Mouse (Mus musculus) left cerebral cortex, adult 9 months (tissue): ENCODE measurements around the gene Slc29a2.

Experiments used
- DNase-seq, 2 experiments: peaks; one replicate each; pipeline ENCODE4 v3.0.0; 2022; ENCODE audit warnings: low spot score in 2 of 2

Slc29a2 gene

DNA sequence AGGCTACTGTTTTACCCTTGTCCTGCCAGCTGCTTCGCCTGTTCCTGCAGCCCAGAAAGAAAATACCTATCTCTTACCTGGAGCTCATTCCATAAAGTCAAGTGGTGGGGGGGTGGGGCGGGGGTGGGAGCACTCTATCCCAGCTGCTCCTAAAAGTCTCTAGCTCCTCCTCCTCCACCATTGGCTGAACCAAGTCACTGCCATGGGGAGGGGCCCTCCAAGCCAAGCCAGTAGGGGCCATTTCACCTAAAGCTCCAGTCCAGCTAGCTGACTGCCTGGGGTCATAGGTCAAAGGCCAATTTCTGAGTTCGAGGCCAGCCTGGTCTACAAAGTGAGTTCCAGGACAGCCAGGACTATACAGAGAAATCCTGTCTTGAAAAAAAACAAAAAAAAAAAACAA is 9.0 kb downstream of the Slc29a2 start:
- DNase-seq: no peak

DNA sequence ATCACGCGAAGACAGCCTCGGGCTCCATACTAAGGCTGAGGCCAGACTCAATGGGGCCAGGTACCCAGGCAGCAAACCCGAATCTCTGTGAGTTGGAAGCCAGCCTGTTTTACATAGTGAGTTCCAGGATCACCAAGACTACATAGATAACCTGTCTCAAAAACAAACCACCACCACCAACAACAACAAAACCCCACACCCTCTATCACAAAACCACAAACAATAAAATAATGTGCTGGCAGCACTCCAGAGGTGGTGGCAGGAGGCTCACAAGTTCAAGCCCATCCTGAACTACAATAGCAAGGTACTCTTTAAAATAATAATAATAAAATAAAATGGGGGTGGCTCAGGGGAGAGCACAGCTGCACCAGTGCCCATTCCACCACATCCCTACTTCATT is 12.9 kb downstream of the Slc29a2 start:
- DNase-seq: no peak

DNA sequence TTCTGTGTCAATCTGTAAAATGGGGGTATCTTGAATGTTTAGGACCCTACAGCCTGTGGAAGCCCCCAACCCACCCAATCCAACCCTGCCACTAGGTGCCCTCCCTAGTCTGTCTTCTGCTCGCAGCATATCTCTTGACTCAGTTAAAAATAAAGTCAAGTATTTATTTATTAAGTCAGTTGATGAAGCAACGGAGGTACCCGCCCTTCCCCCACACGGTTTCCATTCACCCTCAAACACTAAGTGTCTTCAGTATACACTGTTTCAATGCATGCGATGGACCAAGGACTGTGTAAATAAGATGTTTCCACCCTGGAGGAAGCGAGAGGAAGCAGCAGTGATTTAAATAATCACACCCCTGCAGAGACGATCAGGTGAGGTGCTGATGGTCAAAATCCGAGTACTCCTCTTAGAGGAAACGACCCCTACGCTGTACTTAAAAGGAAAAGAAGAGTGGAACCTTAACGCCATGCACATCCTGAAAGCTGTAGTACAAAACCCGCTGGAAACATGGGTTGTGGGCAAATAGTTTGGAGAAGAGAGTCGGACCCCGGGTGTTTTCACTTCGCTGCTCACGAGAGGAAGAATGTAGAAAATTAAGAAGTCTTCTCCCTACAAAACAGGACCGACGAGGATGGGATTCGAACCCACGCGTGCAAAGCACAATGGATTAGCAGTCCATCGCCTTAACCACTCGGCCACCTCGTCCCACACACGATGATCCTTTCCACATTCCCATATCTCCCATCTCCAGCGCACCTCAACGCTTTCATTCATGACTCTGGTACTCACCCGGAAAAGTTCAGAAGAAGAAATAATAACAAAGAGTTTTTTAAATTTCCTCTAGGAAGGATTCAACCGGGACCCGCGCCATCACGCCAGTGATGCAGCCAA is 14.3 kb downstream of the Slc29a2 start:
- DNase-seq: peak in 1 of 2 experiments; percentile 89

DNA sequence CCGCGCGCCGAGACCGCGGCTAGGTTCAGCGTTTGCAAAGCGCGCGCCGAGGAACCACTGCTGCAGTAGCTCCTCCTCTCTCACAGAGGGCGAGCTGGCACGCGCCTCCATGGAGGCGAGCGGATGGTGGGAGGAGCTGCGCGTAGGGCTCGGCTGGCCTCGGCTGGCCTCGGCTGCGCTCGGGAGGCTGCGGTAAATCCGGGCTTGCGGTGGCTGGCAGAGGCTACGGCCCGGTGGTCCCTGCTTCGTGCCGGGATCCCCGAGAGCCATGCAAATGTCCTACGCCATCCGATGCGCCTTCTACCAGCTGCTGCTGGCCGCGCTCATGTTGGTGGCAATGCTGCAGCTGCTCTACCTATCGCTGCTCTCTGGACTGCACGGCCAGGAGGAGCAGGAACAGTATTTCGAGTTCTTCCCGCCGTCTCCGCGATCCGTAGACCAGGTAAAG is 15.1 kb downstream of the Slc29a2 start, which contains the start of the genes B4gat1 and AC124502.3:
Gene B4gat1 (plus strand): TSS at position 118 of the 448 bp plus-strand sequence.
Gene AC124502.3 (plus strand): TSS at position 183 of the 448 bp plus-strand sequence.
- DNase-seq: peak; percentile 71 to 89

DNA sequence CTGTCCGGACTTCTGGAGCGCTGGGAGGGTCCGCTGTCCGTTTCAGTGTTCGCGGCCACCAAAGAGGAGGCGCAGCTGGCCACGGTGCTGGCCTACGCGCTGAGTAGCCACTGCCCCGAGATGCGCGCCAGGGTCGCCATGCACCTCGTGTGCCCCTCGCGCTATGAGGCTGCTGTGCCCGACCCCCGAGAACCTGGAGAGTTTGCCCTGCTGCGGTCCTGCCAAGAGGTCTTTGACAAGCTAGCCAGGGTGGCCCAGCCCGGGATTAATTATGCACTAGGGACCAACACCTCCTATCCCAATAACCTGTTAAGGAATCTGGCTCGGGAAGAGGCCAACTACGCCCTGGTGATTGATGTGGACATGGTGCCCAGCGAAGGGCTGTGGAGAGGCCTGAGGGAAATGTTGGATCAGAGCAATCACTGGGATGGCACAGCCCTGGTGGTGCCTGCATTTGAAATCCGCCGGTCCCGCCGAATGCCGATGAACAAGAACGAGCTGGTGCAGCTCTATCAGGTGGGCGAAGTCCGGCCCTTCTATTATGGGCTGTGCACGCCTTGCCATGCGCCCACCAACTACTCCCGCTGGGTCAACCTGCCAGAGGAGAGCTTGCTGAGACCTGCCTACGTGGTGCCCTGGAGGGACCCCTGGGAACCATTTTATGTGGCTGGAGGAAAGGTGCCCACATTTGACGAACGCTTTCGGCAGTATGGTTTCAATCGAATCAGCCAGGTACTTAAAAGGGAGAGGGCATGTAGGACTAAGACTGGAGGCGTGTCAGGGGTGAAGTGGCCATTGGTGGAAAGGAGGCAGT is 15.8 kb downstream of the Slc29a2 start:
- peak in 1 of 2 experiments; percentile 32 for DNase-seq

DNA sequence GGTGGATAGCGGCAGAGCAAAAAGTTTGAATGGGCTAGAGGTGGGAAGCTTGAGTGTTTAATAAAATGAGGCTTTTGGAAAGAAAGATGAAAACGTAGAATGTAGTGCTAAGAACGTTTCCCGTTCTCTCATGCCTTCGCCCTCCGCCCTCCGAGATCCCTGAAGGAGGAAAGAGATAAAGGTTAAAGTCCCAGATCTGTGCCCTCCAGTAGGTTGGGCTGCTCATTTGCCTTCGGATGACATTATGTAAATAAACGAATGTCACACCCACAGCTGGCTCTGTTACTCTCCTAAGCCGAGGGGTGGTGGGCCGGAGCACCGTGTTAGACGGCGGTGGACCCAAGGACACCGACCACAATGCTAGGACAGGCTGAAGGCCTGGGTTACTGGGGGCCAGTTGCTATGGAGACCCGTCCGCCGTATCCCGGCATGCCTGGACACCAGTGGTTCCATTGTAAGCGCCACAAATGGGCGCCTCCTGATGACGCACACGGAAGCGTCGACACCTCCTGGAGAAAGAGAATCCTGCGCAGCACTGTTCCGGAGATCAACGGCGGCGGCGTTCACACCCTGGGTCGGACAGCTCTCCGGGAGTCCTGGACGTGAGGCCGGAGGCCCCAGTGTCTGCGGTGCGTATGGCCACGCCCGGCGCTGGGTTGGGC is 17.3 kb downstream of the Slc29a2 start, which contains the start of gene Brms1:
Gene Brms1 (plus strand): TSS at position 493 of the 662 bp plus-strand sequence.
- peak; percentile 84 to 92 for DNase-seq

DNA sequence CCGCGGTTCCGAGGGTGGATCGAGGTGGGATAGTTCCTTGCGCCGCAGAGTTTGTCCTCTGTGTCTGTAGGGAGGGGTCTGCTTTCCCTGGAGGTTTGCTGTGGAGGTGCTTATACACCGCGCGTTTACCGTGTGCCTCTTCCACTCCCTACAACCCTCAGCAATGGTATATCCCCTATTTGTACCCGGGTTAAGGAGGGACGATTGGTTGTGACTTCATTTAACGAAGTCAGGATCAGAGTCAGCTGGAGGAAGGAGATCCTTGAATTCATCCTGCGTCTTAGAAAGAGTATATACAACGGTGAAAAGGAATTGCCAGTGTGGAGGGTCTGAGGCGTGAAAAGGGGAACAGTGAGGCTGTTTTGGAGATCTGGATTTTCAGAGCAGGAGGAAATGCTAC is 17.9 kb downstream of the Slc29a2 start:
- no peak for DNase-seq

DNA sequence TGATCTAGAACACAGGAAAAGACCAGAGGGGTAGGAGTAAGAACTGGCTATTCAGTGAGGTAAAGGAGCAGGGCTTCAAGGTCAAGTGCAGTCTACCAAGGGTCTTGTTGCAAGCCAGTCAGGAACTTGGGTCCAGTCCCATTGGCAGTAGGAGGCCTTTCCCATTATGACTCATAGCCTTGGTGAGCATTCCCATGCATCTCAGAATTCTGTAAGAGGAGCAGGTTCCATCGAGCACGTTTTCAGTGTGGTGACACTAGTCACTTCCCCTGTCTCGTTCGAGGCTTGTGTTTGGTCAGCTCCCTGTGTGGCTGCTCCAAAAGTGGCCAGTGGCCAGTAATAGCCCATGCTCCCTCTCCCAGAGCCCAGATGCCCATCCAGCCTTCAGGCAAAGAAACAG is 21.9 kb downstream of the Slc29a2 start:
- no peak for DNase-seq

DNA sequence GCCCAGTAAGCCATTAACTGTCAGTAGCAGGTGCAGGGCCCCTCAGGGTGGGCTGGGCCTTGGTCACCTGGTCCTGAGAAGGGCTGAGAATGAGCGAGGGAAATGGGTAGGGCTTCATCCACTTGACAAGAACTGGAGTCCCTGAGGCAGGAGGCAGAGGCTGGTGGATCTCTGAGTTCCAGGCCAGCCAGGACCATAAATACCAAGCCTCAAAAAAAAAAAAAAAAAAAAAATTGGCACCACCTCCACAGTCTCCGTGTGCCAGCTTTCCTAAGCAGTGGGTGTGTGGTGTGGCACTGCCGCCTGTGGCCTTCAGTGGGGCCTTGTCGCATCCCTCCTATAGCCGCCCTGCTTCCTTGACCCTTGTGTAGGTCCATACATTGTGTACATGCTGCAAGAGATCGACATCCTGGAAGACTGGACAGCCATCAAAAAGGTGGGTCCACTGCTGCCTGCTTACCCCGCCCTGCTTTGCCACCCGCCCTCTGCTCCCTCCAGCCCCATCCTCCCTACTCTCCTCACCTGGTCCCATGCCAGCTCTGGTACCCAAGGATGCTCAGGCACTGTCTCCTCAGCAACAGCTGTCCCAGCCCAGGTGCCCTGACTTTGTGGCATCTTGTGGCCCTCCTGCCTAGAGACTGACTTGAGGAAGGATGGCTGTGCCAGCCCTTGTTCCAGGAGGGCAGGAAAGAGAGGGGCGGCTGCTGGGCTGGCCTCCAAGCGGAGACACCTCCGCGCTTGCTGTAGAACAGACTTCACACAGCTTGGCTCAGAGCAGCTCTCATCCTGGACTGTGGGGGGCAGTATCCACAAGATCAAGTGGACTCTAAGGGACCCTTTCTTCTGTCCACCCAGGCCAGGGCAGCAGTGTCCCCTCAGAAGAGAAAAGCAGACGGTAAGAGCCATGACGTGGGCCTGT is 24.7 kb downstream of the Slc29a2 start:
- peak in 1 of 2 experiments; percentile 77 for DNase-seq

DNA sequence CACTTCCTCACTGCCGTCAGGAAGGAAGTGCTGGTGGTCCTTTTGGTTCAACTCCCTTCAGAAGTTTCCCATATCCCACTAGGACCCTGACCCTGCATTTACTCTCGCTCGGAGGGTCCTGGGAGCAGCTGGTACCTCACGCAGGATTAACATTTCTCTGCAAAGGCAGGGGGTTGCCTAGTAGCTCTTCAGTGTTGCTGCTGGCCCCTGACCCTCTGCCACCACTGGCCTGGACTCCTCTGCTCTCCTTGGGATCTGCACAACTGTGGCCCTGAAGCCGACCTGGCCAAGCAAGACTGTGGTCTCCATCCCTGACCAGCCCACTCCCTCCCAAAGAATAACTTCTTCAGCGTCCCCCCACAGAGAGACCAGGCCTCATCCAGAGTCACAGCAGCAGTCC is 25.7 kb downstream of the Slc29a2 start:
- DNase-seq: no peak

DNA sequence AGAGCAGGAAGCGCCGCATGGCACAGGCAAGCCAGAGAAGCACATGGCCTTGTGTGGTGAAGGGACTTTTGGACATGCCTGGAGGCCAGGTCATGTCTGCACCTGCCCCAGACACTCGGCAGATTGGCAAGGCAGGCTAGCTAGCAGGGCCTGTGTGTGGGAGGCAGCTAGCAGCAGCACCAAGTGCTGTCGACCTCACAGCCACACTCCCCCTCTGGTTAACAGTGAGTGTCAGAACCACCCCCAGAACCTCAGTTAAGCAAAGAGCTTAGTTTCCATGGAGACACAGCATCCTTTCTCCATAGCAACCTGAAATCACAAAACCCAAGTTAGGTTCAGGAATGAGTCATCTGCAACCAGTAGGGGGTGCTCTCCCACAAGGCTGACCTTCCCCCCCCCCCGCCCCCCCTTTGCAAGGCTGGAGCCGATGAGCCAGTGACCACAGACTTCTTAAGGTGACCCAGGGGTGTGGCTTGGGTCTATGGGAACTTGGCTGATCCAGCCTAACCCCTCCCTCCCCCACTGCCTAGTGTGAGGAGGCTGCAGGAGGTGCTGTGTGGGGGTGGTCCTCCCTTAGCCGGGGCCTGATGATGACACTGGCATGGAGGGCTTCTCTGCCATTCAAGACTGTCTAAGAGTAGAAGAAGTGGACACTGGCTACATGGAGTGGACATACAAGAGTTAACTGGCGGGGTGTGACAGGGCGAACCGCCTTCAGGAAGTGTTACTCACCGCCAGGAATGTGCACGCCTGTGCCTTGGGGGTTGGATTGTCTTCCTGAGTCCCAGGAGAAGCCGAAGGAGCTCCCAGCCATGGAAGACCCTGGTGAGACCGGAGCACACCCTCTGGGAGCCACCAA is 26.6 kb downstream of the Slc29a2 start, which contains the start of gene Rin1:
Gene Rin1 (plus strand): TSS at position 435 of the 859 bp plus-strand sequence.
- DNase-seq: peak; percentile 84 to 89

DNA sequence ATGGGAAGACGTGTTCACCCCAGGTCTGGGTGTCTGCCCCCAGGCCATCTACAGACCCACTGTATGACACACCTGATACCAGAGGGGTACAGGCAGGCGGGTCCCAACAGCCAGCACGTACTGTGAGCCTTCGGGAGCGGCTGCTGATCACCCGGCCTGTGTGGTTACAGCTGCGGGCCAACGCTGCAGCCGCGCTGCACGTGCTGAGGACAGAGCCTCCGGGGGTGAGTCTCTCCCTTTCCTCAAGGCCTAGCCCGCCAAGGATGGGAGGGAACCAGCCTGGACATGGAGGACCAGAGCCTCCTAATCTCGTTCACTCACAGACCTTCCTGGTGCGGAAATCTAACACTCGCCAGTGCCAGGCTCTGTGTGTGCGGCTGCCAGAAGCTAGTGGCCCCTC is 27.4 kb downstream of the Slc29a2 start:
- no peak for DNase-seq

DNA sequence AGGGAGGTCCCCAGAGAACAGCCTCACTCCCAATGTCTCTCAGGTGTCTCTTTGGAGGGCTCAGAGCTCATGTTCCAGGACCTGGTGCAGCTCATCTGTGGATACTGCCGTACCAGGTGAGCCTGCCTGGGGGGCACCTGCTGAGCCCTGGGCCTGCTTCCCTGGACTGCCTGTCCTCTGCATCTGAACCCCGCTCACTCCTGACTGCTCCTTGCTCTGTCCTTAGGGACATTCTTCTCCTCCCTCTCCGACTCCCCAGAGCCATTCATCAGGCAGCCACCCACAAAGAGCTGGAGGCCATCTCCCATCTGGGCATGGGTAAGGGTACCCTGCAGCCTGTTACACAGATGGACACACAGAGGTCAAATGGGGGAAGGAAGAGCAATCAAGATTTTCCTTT is 27.9 kb downstream of the Slc29a2 start:
- DNase-seq: no peak

DNA sequence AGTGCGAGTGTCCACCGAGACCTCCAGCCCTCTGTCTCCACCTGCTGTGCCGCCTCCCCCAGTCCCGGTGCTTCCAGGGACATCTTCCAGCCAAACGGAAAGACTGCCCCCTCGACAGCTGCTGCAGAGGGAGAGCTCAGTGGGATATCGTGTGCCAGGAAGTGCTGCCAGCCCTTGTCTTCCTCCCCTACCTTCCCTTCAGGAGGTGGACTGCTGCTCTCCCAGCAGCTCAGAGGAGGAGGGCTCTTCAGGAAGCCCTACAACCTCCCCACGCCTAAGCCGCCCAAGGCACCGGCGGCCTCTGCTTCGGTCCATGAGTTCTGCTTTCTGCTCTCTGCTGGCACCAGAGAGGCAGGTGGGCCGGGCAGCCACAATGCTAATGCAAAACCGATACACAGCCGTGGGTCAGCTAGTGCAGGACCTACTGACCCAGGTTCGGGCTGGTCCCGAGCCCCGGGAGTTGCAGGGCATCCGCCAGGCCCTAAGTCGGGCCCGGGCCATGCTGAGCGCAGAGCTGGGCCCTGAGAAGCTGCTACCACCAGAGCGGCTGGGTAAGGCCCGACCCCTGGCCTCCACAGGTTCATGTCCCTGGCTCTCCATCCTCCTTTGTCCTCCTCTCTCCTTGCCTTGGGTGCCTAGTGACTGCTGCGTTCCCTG is 28.6 kb downstream of the Slc29a2 start:
- no peak for DNase-seq

DNA sequence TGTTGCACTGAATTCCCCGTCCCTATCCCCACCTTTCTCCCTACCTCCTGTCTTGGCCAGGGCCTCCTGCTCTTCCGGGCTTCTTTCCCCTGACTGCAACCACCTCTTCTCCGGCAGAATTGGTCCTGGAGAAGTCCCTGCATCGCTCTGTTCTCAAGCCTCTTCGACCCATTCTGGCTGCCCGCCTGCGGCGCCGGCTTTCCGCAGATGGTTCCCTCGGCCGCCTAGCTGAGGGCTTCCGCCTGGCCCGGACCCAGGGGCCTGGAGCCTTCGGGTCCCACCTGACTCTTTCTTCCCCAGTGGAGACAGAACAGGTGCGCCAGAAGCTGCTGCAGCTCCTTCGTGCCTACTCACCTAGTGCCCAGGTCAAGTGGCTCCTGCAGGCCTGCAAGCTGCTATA is 29.2 kb downstream of the Slc29a2 start:
- DNase-seq: no peak

DNA sequence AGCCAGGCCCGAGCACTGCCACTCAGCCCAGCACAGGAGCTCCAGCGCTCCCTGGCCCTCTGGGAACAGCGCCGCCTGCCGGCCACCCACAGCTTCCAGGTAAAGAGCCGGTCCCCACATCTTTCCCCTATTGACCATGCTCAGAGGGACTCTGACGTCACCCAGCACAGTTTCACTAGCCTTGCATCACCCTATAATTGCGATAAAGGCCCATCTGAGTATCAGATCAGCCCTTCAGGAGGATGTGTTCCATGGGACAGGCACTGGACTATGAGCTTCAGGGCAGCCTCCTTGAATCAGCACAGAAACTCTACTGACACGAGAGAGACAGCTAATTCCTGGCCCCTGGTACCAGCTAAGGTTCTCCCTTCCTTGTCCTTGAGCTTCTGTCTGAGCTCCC is 30.2 kb downstream of the Slc29a2 start:
- no peak for DNase-seq

DNA sequence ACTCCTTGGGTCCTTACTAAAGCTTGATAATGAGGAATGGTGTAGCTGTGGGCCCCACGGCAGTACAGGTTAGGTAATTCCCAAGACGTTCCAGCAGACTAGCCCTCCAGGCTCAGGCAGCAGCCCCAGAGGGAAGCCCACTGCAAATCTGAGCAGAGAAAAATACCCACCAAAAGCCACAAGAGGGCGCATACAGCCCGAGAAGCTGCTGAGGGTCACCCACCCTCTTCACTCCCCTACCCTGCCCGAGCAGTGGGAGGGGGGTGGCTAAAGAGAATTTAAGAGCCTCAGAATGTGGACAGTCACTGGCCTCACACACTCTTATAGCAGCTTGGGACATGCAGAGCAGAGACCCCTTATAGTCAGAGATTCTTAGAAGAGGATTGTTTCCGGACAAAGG is 32.6 kb downstream of the Slc29a2 start:
- no peak for DNase-seq

DNA sequence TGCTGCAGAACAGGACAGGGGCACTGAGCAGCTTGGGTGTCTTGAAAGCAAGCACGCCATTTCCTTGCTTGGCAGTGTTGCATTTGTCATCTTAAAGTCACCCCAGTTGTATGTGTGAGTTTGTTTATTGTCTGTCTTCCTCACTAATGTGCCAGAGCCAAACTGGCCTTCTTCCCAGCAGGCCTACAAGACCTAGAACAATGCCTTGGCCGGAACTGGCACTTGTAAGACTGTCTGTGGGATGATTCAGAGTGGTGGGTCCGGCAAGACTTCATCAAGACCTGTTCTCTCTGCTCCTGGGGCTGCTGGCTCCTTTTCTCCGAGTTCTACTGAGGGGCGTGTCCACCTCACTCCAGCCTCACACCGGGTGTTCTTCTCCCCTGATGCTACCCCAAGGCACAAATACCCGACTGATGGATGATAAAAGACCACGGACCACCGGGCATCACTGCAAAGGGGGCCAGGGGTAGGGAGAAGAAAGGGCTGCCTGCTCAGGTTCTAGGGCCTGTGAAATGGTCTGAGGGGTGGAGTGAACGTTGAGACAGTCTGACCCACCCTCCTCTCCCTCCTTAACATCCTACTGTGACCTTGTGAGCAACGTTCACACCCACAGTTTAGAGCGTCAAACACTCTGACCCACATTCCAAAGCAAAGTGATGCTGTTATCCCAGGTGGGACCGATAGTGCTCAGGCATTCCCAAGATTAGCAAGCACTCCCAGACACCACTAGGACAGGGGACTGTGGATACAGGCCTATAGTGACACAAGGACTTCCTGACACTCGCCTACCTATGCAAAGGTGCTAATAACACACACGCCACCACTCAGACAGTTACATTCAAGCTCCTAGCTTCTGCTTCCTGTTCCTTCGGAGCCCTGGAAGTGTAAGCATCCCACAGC is 34.5 kb downstream of the Slc29a2 start:
- DNase-seq: no peak
